Mouse (Mus musculus): ENCODE measurements at regions not wholly inside any gene's neighbourhood (a gene's known extent, or its start where the extent isn't known, plus 50 kb on each side); places are given as distances from the start of the nearest gene placed in this dataset.

DNA sequence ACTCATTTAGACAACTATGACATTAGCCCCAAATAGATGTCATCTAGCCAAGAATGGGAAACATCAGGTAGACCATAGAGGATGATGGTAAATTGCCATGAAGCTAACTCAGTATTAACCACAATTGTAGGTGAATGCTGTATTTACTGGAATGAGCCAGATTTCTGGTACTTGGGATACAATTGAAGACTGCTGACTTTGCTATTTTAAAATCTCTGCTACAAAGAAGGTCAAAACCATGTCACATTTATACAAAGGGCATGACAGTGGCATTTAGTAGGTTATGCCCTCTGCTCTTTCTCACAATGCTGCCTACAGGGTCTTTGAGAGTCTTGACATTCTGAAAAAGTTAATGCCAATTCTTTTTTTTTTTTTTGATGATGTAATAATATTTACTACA is 178.8 kb upstream of the 4930583I09Rik start:
- no peak for TF ChIP-seq POLR2A (IDR thresholded peaks at IDR 0.05; ENCODE audit: extremely low read depth, insufficient read depth, low read length)
- TF ChIP-seq CTCF (IDR thresholded peaks at IDR 0.05; ENCODE audit: low read depth, low read length), result no peak
